Mouse (Mus musculus): ENCODE measurements around the gene Aldh6a1.

The Aldh6a1 gene

GRCm38 (mm10) chr12:84408819-84409507 lies 41.8 kb downstream of the Aldh6a1 start, which contains the start of the genes Entpd5 and Bbof1:
TSS of gene Entpd5 (minus strand) at chr12:84409029.
TSS of gene Bbof1 (plus strand) at chr12:84409071.
- peak; percentile 93 for DNase-seq (ENCODE audit: low spot score)

- peak; percentile 61 for DNase-seq (ENCODE audit: low spot score)
Observed at GRCm38 (mm10) chr12:84407874-84408818, 42.7 kb downstream of the Aldh6a1 start.

- DNase-seq (ENCODE audit: low spot score): no peak
Observed at GRCm38 (mm10) chr12:84407259-84407658, 43.5 kb downstream of the Aldh6a1 start.

GRCm38 (mm10) chr12:84404541-84404940 lies 46.3 kb downstream of the Aldh6a1 start:
- DNase-seq (ENCODE audit: low spot score): no peak

GRCm38 (mm10) chr12:84402923-84403322 lies 47.9 kb downstream of the Aldh6a1 start:
- no peak for DNase-seq (ENCODE audit: low spot score)

- no peak for DNase-seq (ENCODE audit: low spot score)
Observed at GRCm38 (mm10) chr12:84400653-84401052, 50.2 kb downstream of the Aldh6a1 start.

GRCm38 (mm10) chr12:84400068-84400467 lies 50.7 kb downstream of the Aldh6a1 start:
- no peak for DNase-seq (ENCODE audit: low spot score)

- DNase-seq (ENCODE audit: low spot score): no peak
Observed at GRCm38 (mm10) chr12:84399663-84400062, 51.1 kb downstream of the Aldh6a1 start.

GRCm38 (mm10) chr12:84399135-84399534 lies 51.7 kb downstream of the Aldh6a1 start:
- DNase-seq (ENCODE audit: low spot score): no peak

GRCm38 (mm10) chr12:84398629-84399028 lies 52.2 kb downstream of the Aldh6a1 start:
- DNase-seq (ENCODE audit: low spot score): no peak

- DNase-seq (ENCODE audit: low spot score): no peak
Observed at GRCm38 (mm10) chr12:84397685-84398084, 53.1 kb downstream of the Aldh6a1 start.

- DNase-seq (ENCODE audit: low spot score): no peak
Observed at GRCm38 (mm10) chr12:84396947-84397679, 53.7 kb downstream of the Aldh6a1 start.

- no peak for DNase-seq (ENCODE audit: low spot score)
Observed at GRCm38 (mm10) chr12:84393847-84394246, 57.0 kb downstream of the Aldh6a1 start.

GRCm38 (mm10) chr12:84392681-84393080 lies 58.1 kb downstream of the Aldh6a1 start:
- no peak for DNase-seq (ENCODE audit: low spot score)

GRCm38 (mm10) chr12:84390336-84390735 lies 60.5 kb downstream of the Aldh6a1 start:
- DNase-seq (ENCODE audit: low spot score): no peak

GRCm38 (mm10) chr12:84388774-84389400 lies 61.9 kb downstream of the Aldh6a1 start:
- no peak for DNase-seq (ENCODE audit: low spot score)

GRCm38 (mm10) chr12:84388097-84388496 lies 62.7 kb downstream of the Aldh6a1 start:
- no peak for DNase-seq (ENCODE audit: low spot score)

GRCm38 (mm10) chr12:84385408-84385807 lies 65.4 kb downstream of the Aldh6a1 start:
- DNase-seq (ENCODE audit: low spot score): no peak

GRCm38 (mm10) chr12:84384644-84385081 lies 66.1 kb downstream of the Aldh6a1 start:
- DNase-seq (ENCODE audit: low spot score): no peak

- no peak for DNase-seq (ENCODE audit: low spot score)
Observed at GRCm38 (mm10) chr12:84382369-84382768, 68.4 kb downstream of the Aldh6a1 start.
